Mouse (Mus musculus): Measurements from ENCODE around the gene Tmx4.
"Not testable (repeated sequence)": the region's sequence is repeated elsewhere in the genome, so short reads cannot be mapped to it uniquely, and the experiment has no call there.

Tmx4 gene

DNA sequence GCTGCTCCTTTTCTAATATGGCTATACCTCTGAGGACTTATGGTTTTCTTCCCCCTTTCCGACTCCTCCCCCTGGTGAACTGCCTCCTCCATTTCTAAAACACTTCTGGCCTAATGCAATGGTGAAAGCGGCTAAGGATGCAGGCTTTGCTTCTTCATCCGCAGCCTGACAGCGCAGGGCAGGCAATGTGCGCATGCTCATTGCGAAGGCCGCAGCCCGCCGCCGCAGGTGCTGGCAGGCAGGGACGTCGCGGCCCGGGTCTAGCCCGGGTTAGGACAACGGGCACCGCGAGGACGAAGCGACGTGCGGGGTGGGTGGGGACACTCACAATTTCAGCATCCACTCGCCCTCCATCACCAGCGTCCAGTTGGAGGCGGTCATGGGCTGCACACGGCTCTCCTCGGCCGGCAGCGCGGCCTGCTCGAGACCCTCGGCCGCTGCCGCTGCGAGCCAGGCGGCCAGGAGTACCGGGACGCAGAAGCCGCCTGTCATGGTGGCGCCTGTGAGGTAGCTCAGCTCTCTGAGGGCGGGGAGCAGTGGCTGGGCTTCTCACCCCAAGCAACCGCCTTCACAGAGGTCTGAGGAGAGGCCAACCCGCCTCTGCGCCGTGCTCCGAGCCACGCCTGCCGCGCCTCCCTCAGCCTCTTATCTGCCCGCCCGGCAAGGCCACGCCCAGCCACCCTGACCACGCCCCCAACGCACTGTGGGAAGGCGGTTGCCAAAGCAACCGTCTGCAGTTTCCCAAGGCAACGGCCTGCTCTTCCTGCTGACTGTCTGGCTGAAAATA is at the start of gene Tmx4:
Tmx4 (minus strand) TSS at position 632 of the 787 bp plus-strand sequence.
- DNase-seq (ENCODE audit: low spot score) = peak; percentile 97

DNA sequence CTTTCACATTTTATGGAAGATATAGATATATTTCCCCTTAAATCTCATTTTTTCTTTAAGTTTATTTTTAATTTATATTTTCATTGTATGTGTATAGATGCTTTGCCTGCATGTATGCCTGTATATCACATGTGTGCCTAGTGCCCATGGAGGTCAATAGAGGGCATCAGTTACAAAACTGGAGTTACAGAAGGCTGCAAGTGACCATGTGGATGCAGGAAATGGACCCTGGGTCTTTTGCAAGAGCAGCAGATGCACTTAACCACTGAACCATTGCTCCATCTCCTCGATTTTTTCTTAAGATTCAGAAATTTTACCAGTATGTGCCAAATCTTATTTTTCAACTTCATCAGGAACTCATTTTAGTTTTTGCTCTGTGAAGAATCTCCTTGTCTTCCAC is 48.2 kb upstream of the Tmx4 start:
- no peak for DNase-seq (ENCODE audit: low spot score)

- DNase-seq (ENCODE audit: low spot score) = no peak
These were observed 47.1 kb upstream of the Tmx4 start for GRCm38 (mm10) chr2:134691055-134691454.

GRCm38 (mm10) chr2:134682326-134682725 is 38.4 kb upstream of the Tmx4 start:
- DNase-seq (ENCODE audit: low spot score) = no peak

GRCm38 (mm10) chr2:134681271-134681961 is 37.5 kb upstream of the Tmx4 start:
- DNase-seq (ENCODE audit: low spot score) = no peak

DNA sequence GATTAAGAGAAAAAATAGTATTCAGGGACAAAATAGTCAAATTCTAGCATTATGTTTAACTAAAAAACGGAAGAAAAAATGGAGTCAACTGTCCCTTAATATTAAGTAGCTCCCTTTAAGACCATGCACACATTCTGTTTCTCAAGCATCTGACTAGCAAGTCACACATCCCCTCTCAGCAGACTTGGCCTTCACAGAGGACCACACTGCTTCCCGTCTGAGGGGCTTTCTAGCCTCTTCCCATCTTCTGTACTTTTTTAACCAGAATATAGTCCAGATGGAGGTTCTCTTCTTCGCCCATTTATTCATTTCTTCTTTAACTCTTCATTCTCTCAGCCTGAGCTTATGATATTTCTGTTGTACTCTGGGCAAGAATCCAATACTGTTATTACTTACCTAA is 35.6 kb upstream of the Tmx4 start:
- DNase-seq (ENCODE audit: low spot score) = no peak

GRCm38 (mm10) chr2:134675465-134675864 is 31.5 kb upstream of the Tmx4 start:
- DNase-seq (ENCODE audit: low spot score) = no peak

DNA sequence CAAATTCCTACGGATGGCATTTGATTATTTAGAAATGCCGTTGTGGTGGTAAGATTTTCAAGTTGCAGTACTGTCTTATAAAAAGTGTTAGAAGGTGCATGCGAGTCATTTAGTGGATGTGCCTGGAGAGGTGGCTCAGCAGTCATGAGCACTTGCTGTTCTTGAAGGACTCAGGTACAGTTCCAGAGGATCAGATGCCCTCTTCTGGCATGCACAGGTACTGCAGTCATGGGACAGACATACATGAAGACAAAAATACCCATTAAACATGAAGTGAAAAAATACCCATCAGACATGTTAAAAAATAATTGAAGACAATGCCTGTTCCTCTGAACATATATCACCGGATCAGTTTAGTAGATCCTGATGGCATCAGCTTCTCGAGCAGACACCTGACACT is 29.7 kb upstream of the Tmx4 start:
- DNase-seq (ENCODE audit: low spot score) = no peak

DNA sequence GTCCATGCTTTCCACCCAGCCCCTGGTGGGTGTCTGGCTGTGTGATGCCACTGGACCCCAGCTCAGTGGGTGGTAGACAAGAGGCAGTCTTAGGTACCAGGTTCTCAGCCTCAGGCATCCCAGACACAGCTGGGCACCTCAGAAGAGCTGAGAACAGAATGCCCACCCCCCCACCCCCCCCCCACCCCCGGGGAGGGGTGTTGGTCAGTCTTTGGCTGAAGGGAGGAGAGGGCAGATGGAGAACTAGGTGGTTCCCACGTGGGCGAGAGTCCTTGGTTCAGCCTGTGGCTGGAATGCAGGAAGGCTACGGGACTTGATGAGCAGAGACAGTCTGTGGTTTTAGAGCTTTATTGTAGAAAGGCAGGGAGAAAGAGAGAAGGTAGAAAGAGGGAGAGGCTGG is 12.5 kb upstream of the Tmx4 start:
- DNase-seq (ENCODE audit: low spot score) = no peak

DNA sequence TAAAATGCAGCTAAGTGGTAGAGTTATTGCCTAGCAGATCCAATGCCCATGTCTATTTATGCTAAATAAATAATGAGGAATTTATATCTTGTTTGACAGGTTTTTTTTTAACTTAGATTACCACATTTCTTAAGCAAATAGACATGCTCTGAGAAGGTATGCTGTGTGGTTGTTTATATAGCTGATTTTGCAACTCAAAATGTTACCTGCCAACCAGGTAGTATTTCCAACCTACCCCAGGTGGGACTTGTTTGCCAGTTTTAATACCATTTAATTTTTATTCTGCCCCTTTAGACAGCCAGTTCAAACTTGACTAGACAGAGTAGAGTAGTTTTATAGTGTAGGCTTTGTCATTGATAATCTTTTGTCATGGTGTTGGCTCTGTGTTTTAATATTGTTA is 10.7 kb upstream of the Tmx4 start:
- no peak for DNase-seq (ENCODE audit: low spot score)

GRCm38 (mm10) chr2:134652759-134653158 is 8.8 kb upstream of the Tmx4 start:
- DNase-seq (ENCODE audit: low spot score) = no peak

GRCm38 (mm10) chr2:134648999-134649398 is 5.1 kb upstream of the Tmx4 start:
- DNase-seq (ENCODE audit: low spot score) = no peak

GRCm38 (mm10) chr2:134645752-134646151 is 1.8 kb upstream of the Tmx4 start:
- DNase-seq (ENCODE audit: low spot score) = no peak

GRCm38 (mm10) chr2:134645166-134645565 is 1.2 kb upstream of the Tmx4 start:
- DNase-seq (ENCODE audit: low spot score) = no peak

GRCm38 (mm10) chr2:134644301-134644912 is 462 bp upstream of the Tmx4 start:
- DNase-seq (ENCODE audit: low spot score) = no peak

GRCm38 (mm10) chr2:134642377-134642776 is 1.6 kb downstream of the Tmx4 start:
- no peak for DNase-seq (ENCODE audit: low spot score)

DNA sequence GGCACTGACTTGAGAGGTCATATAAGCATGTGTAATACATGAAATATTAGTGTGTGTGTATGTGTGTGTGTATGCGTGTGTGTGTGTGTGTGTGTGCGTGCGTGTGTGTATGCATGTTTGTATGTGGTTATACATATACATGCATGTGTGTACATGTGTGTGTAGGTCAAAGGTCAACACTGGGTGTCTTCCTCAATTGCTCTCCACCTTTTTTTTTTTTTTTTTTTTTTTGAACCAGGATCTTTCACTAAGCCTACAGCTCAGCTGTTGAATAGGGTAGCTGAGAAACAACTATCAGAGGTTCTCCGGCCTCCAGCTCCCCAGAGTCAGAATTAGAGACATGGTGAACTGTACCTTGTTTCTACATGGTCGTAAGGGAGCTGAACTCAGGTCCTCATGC is 2.6 kb downstream of the Tmx4 start:
- no peak for DNase-seq (ENCODE audit: low spot score)

- no peak for DNase-seq (ENCODE audit: low spot score)
These were observed 3.5 kb downstream of the Tmx4 start for GRCm38 (mm10) chr2:134640398-134640797.

DNA sequence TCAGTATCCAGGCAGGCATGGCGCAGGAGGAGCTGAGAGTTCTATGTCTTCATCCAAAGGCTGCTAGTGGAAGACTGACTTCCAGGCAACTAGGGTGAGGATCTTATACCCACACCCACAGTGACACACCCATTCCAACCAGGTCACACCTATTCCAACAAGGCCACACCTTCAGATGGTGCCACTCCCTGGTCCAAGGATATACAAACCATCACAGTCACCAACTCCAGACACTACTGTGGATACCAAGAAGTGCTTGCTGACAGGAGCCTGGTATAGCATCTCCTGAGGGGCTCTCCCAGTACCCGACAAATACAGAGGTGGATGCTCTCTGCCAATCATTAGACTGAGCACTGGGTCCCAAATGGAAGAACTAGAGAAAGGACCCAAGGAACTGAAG is 15.4 kb downstream of the Tmx4 start:
- not testable (repeated sequence) for DNase-seq (ENCODE audit: low spot score)

DNA sequence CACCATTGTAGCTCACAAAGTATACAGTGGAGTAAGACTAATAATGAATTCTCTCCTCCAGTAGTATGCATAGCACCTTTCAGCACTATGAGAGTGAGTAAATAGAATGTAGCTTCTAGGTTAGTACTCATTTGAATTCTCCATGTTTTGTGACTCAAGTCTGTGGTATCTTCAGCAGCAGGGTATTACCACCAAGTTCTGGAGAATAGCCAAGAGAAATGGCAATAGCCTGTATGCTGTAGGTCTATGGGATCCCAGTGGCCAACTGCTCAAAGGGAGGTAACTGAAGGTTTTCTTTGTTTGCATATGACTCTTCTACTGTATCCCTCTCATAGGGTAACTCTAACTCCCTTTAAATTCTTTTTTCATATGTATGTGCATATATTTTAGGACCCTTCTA is 39.0 kb downstream of the Tmx4 start:
- DNase-seq (ENCODE audit: low spot score) = no peak

- no peak for DNase-seq (ENCODE audit: low spot score)
These were observed 52.8 kb downstream of the Tmx4 start for GRCm38 (mm10) chr2:134591081-134591694.

DNA sequence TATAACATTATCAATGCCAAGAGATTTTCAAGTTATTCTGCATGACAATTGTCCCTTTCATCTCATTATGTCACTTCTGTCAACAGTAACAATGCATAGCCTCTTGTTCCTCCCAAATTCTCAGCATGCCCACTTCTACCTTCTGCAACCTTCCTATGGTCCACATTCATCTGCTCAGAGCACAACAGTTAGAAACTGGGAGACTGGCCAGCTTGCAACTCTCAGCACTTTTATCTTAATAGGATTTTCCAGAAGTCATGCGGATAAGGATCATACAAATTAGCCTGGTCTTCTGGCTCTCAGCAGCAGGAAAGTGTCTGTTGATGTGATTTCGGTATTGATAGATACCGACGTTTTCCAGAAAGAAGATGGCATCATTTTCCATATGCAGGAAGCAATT is 58.7 kb downstream of the Tmx4 start:
- no peak for DNase-seq (ENCODE audit: low spot score)

- no peak for DNase-seq (ENCODE audit: low spot score)
These were observed 84.5 kb downstream of the Tmx4 start for GRCm38 (mm10) chr2:134559422-134559821.

Data from yolk sac, embryonic 10.5 days (tissue).